Mouse (Mus musculus) cerebral cortex, adult 2 months (tissue): ENCODE results near the gene Epha1.

ENCODE experiments used
- WGBS: fragments of 180-500 bp; shearing (Covaris S2); methylation state at CpG from one replicate; pipeline ENCODE4 v1.1.7; 2018; 5-methylcytosine and 5-hydroxymethylcytosine counted together

The Epha1 gene

GRCm38 (mm10) chr6:42354076-42355019, 18.7 kb downstream of the Epha1 start:
- 40% methylated on average over 11 of the region's 11 CpGs for WGBS

- WGBS: 64% methylated on average over 8 of the region's 8 CpGs
Observed at GRCm38 (mm10) chr6:42353180-42353579, 19.9 kb downstream of the Epha1 start.

GRCm38 (mm10) chr6:42352486-42352846, 20.6 kb downstream of the Epha1 start:
- WGBS: 83% methylated on average over 1 of the region's 1 CpGs

GRCm38 (mm10) chr6:42351776-42352485, 21.1 kb downstream of the Epha1 start:
- 77% methylated on average over 7 of the region's 7 CpGs for WGBS

GRCm38 (mm10) chr6:42350968-42351775, 21.9 kb downstream of the Epha1 start:
- WGBS: 53% methylated on average over 13 of the region's 13 CpGs

GRCm38 (mm10) chr6:42350021-42350967, 22.8 kb downstream of the Epha1 start:
- under 1% methylated on average over 62 of the region's 72 CpGs for WGBS

GRCm38 (mm10) chr6:42349426-42350020, 23.5 kb downstream of the Epha1 start, which contains the start of gene Zyx:
TSS of gene Zyx (plus strand) at chr6:42349630.
- under 1% methylated on average over 29 of the region's 36 CpGs for WGBS

- under 1% methylated on average over 11 of the region's 11 CpGs for WGBS
Observed at GRCm38 (mm10) chr6:42349006-42349425, 24.1 kb downstream of the Epha1 start.

GRCm38 (mm10) chr6:42348281-42349005, 24.6 kb downstream of the Epha1 start:
- 34% methylated on average over 12 of the region's 12 CpGs for WGBS

GRCm38 (mm10) chr6:42344255-42344654, 28.8 kb downstream of the Epha1 start:
- WGBS: 79% methylated on average over 1 of the region's 1 CpGs

GRCm38 (mm10) chr6:42343361-42344120, 29.5 kb downstream of the Epha1 start:
- 66% methylated on average over 9 of the region's 9 CpGs for WGBS

- WGBS: 84% methylated on average over 1 of the region's 1 CpGs
Observed at GRCm38 (mm10) chr6:42342171-42342570, 30.9 kb downstream of the Epha1 start.

- 36% methylated on average over 5 of the region's 5 CpGs for WGBS
Observed at GRCm38 (mm10) chr6:42339981-42340380, 33.1 kb downstream of the Epha1 start.

- WGBS: 87% methylated on average over 2 of the region's 2 CpGs
Observed at GRCm38 (mm10) chr6:42339189-42339588, 33.9 kb downstream of the Epha1 start.

GRCm38 (mm10) chr6:42330946-42331345, 42.1 kb downstream of the Epha1 start:
- WGBS: 96% methylated on average over 3 of the region's 3 CpGs

- 90% methylated on average over 3 of the region's 3 CpGs for WGBS
Observed at GRCm38 (mm10) chr6:42330216-42330615, 42.9 kb downstream of the Epha1 start.

GRCm38 (mm10) chr6:42328757-42329156, 44.3 kb downstream of the Epha1 start:
- 79% methylated on average over 3 of the region's 3 CpGs for WGBS

GRCm38 (mm10) chr6:42326509-42326908, 46.6 kb downstream of the Epha1 start:
- WGBS: 92% methylated on average over 3 of the region's 3 CpGs

GRCm38 (mm10) chr6:42325268-42325609, 47.8 kb downstream of the Epha1 start:
- WGBS: 5% methylated on average over 7 of the region's 7 CpGs
